Mouse (Mus musculus): ENCODE measurements at regions not wholly inside any gene's neighbourhood (a gene's known extent, or its start where the extent isn't known, plus 50 kb on each side); places are given as distances from the start of the nearest gene placed in this dataset.

GRCm38 (mm10) chr1:56165228-56165627 is 472.0 kb downstream of the Hsfy2 start:
- no peak for DNase-seq
- WGBS = 48% methylated on average over 2 of the region's 2 CpGs
- Histone ChIP-seq H3K4me1 (ENCODE audit: control insufficient read depth, insufficient read depth, low read length) (no peaks in the 10 kb centered on the region), H3K4me3 (replicated peaks; ENCODE audit: extremely low read depth, low read depth, low read length) (no peak overlapping the region)
- TF ChIP-seq POLR2A (IDR thresholded peaks at IDR 0.05; ENCODE audit: borderline replicate concordance, extremely low read depth, low read depth, low read length) (no peak), CTCF (IDR thresholded peaks at IDR 0.05; ENCODE audit: insufficient read depth, low read length) (no peak)

DNA sequence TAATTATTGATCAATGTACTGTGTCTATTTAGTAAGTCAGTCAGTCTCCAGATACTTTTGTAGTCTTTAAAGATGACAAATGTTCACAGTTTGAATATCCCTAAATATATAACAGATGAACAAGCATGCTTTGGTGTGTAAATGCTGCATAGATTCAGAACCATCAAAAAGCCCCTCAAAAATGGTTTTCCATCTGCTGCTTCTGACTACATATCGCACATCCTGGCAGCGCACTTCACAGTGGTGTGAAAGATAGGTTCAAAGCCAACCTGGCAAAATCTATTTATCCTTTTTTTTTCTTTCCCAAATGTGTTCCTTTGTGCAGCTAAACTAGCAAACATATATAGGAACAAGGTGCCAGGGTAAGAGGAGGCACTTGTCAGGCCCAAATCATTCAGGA is 472.9 kb downstream of the Hsfy2 start:
- DNase-seq = no peak
- TF ChIP-seq CTCF (IDR thresholded peaks at IDR 0.05; ENCODE audit: insufficient read depth, low read length) = no peak
- no peak for TF ChIP-seq POLR2A (IDR thresholded peaks at IDR 0.05; ENCODE audit: borderline replicate concordance, extremely low read depth, low read depth, low read length)
- 96% methylated on average over 2 of the region's 2 CpGs for WGBS
- Histone ChIP-seq H3K4me1 (ENCODE audit: control insufficient read depth, insufficient read depth, low read length) (no peaks in the 10 kb centered on the region), H3K4me3 (replicated peaks; ENCODE audit: extremely low read depth, low read depth, low read length) (no peak overlapping the region)

- Histone ChIP-seq H3K4me1 (ENCODE audit: control insufficient read depth, insufficient read depth, low read length) (no peaks in the 10 kb centered on the region), H3K4me3 (replicated peaks; ENCODE audit: extremely low read depth, low read depth, low read length) (no peak overlapping the region)
- WGBS = 63% methylated on average over 7 of the region's 7 CpGs
- DNase-seq = no peak
- TF ChIP-seq CTCF (IDR thresholded peaks at IDR 0.05; ENCODE audit: insufficient read depth, low read length) (no peak), POLR2A (IDR thresholded peaks at IDR 0.05; ENCODE audit: borderline replicate concordance, extremely low read depth, low read depth, low read length) (no peak)
Measured at GRCm38 (mm10) chr1:56130951-56131350, 506.3 kb downstream of the Hsfy2 start.

GRCm38 (mm10) chr1:56089254-56089834 is 547.9 kb downstream of the Hsfy2 start:
- WGBS = 30% methylated on average over 4 of the region's 4 CpGs
- no peaks in the 10 kb centered on the region for H3K4me1 ChIP-seq (ENCODE audit: control insufficient read depth, insufficient read depth, low read length)
- DNase-seq = peak; percentile 3
- H3K4me3 ChIP-seq (replicated peaks; ENCODE audit: extremely low read depth, low read depth, low read length) = no peak overlapping the region
- TF ChIP-seq POLR2A (IDR thresholded peaks at IDR 0.05; ENCODE audit: borderline replicate concordance, extremely low read depth, low read depth, low read length) = no peak
- TF ChIP-seq CTCF (IDR thresholded peaks at IDR 0.05; ENCODE audit: insufficient read depth, low read length) = no peak

DNA sequence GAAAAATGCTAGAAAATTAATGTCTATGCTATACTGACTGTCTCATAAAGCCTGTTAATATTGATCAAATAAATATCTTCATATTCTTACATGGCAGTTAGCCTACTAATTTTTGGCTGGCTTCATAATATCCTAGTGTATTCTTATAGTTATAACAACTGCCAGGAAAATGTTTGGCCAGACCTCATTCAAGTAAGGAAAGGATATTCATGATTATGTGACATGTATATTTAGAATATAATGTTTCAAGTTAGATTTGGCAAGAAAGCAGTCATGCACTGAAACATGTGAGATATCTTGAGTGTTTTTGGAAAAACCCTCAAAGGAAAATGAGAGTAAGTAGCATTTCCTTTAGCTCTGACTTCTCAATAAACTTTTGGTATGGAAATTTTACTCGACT is 548.9 kb downstream of the Hsfy2 start:
- no peak for DNase-seq
- Histone ChIP-seq H3K4me1 (ENCODE audit: control insufficient read depth, insufficient read depth, low read length) (no peaks in the 10 kb centered on the region), H3K4me3 (replicated peaks; ENCODE audit: extremely low read depth, low read depth, low read length) (no peak overlapping the region)
- TF ChIP-seq POLR2A (IDR thresholded peaks at IDR 0.05; ENCODE audit: borderline replicate concordance, extremely low read depth, low read depth, low read length) = no peak
- TF ChIP-seq CTCF (IDR thresholded peaks at IDR 0.05; ENCODE audit: insufficient read depth, low read length) = no peak
- WGBS = 42% methylated on average over 1 of the region's 1 CpGs

GRCm38 (mm10) chr1:56076757-56077156 is 560.5 kb downstream of the Hsfy2 start:
- no peaks in the 10 kb centered on the region for H3K4me1 ChIP-seq (ENCODE audit: control insufficient read depth, insufficient read depth, low read length)
- no peak for DNase-seq
- WGBS = 70% methylated on average over 1 of the region's 1 CpGs
- TF ChIP-seq POLR2A (IDR thresholded peaks at IDR 0.05; ENCODE audit: borderline replicate concordance, extremely low read depth, low read depth, low read length) = no peak
- no peak for TF ChIP-seq CTCF (IDR thresholded peaks at IDR 0.05; ENCODE audit: insufficient read depth, low read length)
- H3K4me3 ChIP-seq (replicated peaks; ENCODE audit: extremely low read depth, low read depth, low read length) = no peak overlapping the region

DNA sequence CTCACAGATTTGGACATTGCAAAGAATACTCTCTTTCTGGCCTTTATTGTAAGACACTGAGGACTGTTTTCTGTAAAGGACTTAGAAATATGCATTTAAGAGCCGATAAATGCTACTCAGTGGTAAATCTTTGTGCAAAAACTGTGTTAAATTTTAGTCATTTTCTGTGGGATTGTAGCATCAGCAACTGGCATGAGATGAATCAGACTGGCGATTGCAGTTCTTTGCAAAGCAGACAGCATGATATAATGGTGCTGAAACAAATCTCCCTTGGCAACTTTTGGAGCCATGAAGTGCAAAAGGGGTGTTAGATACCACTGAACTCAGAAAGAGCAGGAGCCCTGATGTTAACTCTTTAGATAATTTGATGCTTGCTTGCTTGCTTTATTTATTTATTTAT is 565.0 kb downstream of the Hsfy2 start:
- no peak for TF ChIP-seq CTCF (IDR thresholded peaks at IDR 0.05; ENCODE audit: insufficient read depth, low read length)
- no peak for TF ChIP-seq POLR2A (IDR thresholded peaks at IDR 0.05; ENCODE audit: borderline replicate concordance, extremely low read depth, low read depth, low read length)
- DNase-seq = no peak
- 66% methylated on average over 2 of the region's 2 CpGs for WGBS

DNA sequence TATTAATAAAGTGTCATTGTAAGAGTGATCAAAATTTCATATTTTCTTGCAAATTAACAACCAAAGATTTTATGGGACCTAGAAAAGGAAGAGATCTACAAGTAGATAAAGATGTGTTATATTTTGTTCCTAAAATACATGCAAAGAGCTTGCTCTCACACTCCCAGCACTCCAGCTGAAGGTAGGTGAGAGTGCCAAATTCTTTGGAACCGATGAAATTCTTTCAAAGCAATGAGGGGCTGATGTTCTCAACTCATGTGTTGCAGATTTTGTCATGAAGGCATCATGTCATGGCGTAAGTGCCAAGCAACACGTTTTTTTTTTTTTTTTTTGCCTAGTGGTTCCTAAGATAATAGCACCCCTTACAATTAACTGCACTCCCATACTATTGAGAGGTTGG is 573.8 kb downstream of the Hsfy2 start:
- DNase-seq = no peak
- 62% methylated on average over 3 of the region's 3 CpGs for WGBS
- H3K4me3 ChIP-seq (replicated peaks; ENCODE audit: extremely low read depth, low read depth, low read length) = no peak overlapping the region
- no peak for TF ChIP-seq POLR2A (IDR thresholded peaks at IDR 0.05; ENCODE audit: borderline replicate concordance, extremely low read depth, low read depth, low read length)
- no peak for TF ChIP-seq CTCF (IDR thresholded peaks at IDR 0.05; ENCODE audit: insufficient read depth, low read length)
- H3K4me1 ChIP-seq (ENCODE audit: control insufficient read depth, insufficient read depth, low read length) = no peaks in the 10 kb centered on the region

More for the DNA sequence above, 565.0 kb downstream of the Hsfy2 start:
- Histone ChIP-seq H3K4me3 (replicated peaks; ENCODE audit: extremely low read depth, low read depth, low read length) (no peak overlapping the region), H3K4me1 (ENCODE audit: control insufficient read depth, insufficient read depth, low read length) (no peaks in the 10 kb centered on the region)

All from lung, adult 2 months (tissue).